Mouse (Mus musculus) spleen, adult 18-20 months (tissue): ENCODE measurements at regions not wholly inside any gene's neighbourhood (a gene's known extent, or its start where the extent isn't known, plus 50 kb on each side); places are given as distances from the start of the nearest gene placed in this dataset.

ENCODE experiments used
- DNase-seq, 2 experiments: peaks; one replicate each; pipeline ENCODE4 v3.0.0; 2022; ENCODE audit warnings: mixed read lengths in 2 of 2

GRCm38 (mm10) chr11:6785471-6785870 is 52.0 kb downstream of the Gm11983 start:
- DNase-seq = no peak

GRCm38 (mm10) chr11:6782826-6783225 is 54.6 kb downstream of the Gm11983 start:
- DNase-seq = no peak

- no peak for DNase-seq
Measured at GRCm38 (mm10) chr11:6779752-6780151, 57.7 kb downstream of the Gm11983 start.

- DNase-seq = no peak
Measured at GRCm38 (mm10) chr11:6778596-6779360, 58.7 kb downstream of the Gm11983 start.

GRCm38 (mm10) chr11:6777566-6777965 is 59.9 kb downstream of the Gm11983 start:
- no peak for DNase-seq

GRCm38 (mm10) chr11:6774656-6775055 is 62.8 kb downstream of the Gm11983 start:
- DNase-seq = no peak

- DNase-seq = no peak
Measured at GRCm38 (mm10) chr11:6773951-6774350, 63.5 kb downstream of the Gm11983 start.

GRCm38 (mm10) chr11:6773364-6773763 is 64.1 kb downstream of the Gm11983 start:
- DNase-seq = no peak

GRCm38 (mm10) chr11:6769437-6769765 is 68.1 kb downstream of the Gm11983 start:
- DNase-seq = no peak

- peak; percentile 32 to 74 for DNase-seq
Measured at GRCm38 (mm10) chr11:6768599-6769436, 68.6 kb downstream of the Gm11983 start.

- no peak for DNase-seq
Measured at GRCm38 (mm10) chr11:6766725-6767124, 70.7 kb downstream of the Gm11983 start.

GRCm38 (mm10) chr11:6765333-6765957 is 72.0 kb downstream of the Gm11983 start:
- no peak for DNase-seq

GRCm38 (mm10) chr11:6764186-6764585 is 73.3 kb downstream of the Gm11983 start:
- no peak for DNase-seq

- no peak for DNase-seq
Measured at GRCm38 (mm10) chr11:6763001-6763400, 74.5 kb downstream of the Gm11983 start.

GRCm38 (mm10) chr11:6761876-6762628 is 75.4 kb downstream of the Gm11983 start:
- no peak for DNase-seq

- no peak for DNase-seq
Measured at GRCm38 (mm10) chr11:6759578-6759977, 77.9 kb downstream of the Gm11983 start.

- no peak for DNase-seq
Measured at GRCm38 (mm10) chr11:6739439-6739838, 81.1 kb downstream of the Ramp3 start.

GRCm38 (mm10) chr11:6738581-6738980 is 80.3 kb downstream of the Ramp3 start:
- no peak for DNase-seq

GRCm38 (mm10) chr11:6738163-6738562 is 79.8 kb downstream of the Ramp3 start:
- DNase-seq = no peak

- no peak for DNase-seq
Measured at GRCm38 (mm10) chr11:6734746-6735430, 76.6 kb downstream of the Ramp3 start.

GRCm38 (mm10) chr11:6731505-6731904 is 73.2 kb downstream of the Ramp3 start:
- DNase-seq = no peak
